Mouse (Mus musculus) kidney, adult 2 months (tissue): ENCODE results near the gene Stip1. TPM values are rescaled to one million over a fixed set of nuclear protein-coding genes. Genes with fewer than 3 reads are reported as not detected.

ENCODE experiments used
- DNase-seq: peaks from one replicate; pipeline ENCODE4 v3.0.0; 2021
- H3K27ac ChIP-seq: fragments of 200-500 bp; 2 replicates; pipeline ENCODE4 v1.5.1; 2012; ENCODE audit warnings: low read depth, low read length, control low read depth, inconsistent platforms; ENCODE audit not compliant: insufficient read depth
- H3K27me3 ChIP-seq: fragments of 200-500 bp; replicated peaks from 2 replicates; pipeline ENCODE4 v1.6.1; 2012; ENCODE audit warnings: mild to moderate bottlenecking, moderate library complexity, low read length, inconsistent platforms; ENCODE audit not compliant: control insufficient read depth, insufficient read depth
- H3K36me3 ChIP-seq: fragments of 200-500 bp; 2 replicates; pipeline ENCODE4 v1.6.1; 2012; ENCODE audit warnings: mild to moderate bottlenecking, moderate library complexity, low read length, inconsistent platforms; ENCODE audit not compliant: control insufficient read depth, insufficient read depth
- H3K4me1 ChIP-seq: fragments of 200-500 bp; 2 replicates; pipeline ENCODE4 v1.6.1; 2011; ENCODE audit warnings: low read length; ENCODE audit not compliant: control insufficient read depth, insufficient read depth
- H3K4me3 ChIP-seq: fragments of 200-500 bp; 2 replicates; pipeline ENCODE4 v1.5.1; 2011; ENCODE audit warnings: mild to moderate bottlenecking, low read depth, low read length, control low read depth; ENCODE audit not compliant: insufficient read depth
- CTCF ChIP-seq: fragments of 200-500 bp; conservative IDR thresholded peaks from 2 replicates; pipeline ENCODE4 v1.5.1; 2011; ENCODE audit warnings: low read depth, mild to moderate bottlenecking, control low read depth, low read length, moderate library complexity, mixed read lengths; ENCODE audit not compliant: insufficient read depth, insufficient read length
- POLR2A ChIP-seq: fragments of 200-500 bp; IDR thresholded peaks from one replicate; pipeline ENCODE4 v1.6.1; 2011; ENCODE audit warnings: low read depth, low read length, control low read depth
- WGBS: fragments of 180-500 bp; shearing (Covaris S2); methylation state at CpG from one replicate; pipeline ENCODE4 v1.1.7; 2018; 5-methylcytosine and 5-hydroxymethylcytosine counted together
- polyA plus RNA-seq: library from polyadenylated mRNA; depleted of rRNA; stranded (reverse); fragments of >200 nt; gene quantifications from 2 replicates; pipeline ENCODE4 v1.2.3, GENCODE M21; 2012

The Stip1 gene
- polyA plus RNA-seq, 1 experiment, result 51.4 TPM

- Histone ChIP-seq H3K36me3 (no peaks in the 10 kb centered on the region), H3K4me3 (no peak overlapping the region), H3K27ac (no peak overlapping the region), H3K27me3 (no peaks in the 10 kb centered on the region), H3K4me1 (peaks cover 3% of the 10 kb centered on the region; the same call in 1 of the 2 replicates)
- DNase-seq, result no peak
- WGBS, result 60% methylated on average over 11 of the region's 11 CpGs
- TF ChIP-seq POLR2A (no peak), CTCF (no peak)
Measured at GRCm38 (mm10) chr19:7068661-7069531, 29.1 kb upstream of the Stip1 start.

GRCm38 (mm10) chr19:7068136-7068535 lies 28.4 kb upstream of the Stip1 start:
- WGBS, result 4% methylated on average over 14 of the region's 14 CpGs
- Histone ChIP-seq H3K4me1 (peaks cover 3% of the 10 kb centered on the region; the same call in 1 of the 2 replicates), H3K4me3 (no peak overlapping the region), H3K27ac (no peak overlapping the region), H3K36me3 (no peaks in the 10 kb centered on the region), H3K27me3 (no peaks in the 10 kb centered on the region)
- peak; percentile 78 for TF ChIP-seq CTCF
- TF ChIP-seq POLR2A, result no peak
- DNase-seq, result peak; percentile 75

GRCm38 (mm10) chr19:7067344-7068050 lies 27.7 kb upstream of the Stip1 start:
- DNase-seq, result no peak
- peaks cover 3% of the 10 kb centered on the region; the same call in 1 of the 2 replicates for H3K4me1 ChIP-seq
- no peak overlapping the region for H3K27ac ChIP-seq
- TF ChIP-seq POLR2A, result no peak
- no peak for TF ChIP-seq CTCF
- H3K27me3 ChIP-seq, result no peaks in the 10 kb centered on the region
- no peak overlapping the region for H3K4me3 ChIP-seq
- WGBS, result 62% methylated on average over 20 of the region's 20 CpGs
- H3K36me3 ChIP-seq, result no peaks in the 10 kb centered on the region

- H3K4me3 ChIP-seq, result no peak overlapping the region
- WGBS, result 41% methylated on average over 8 of the region's 8 CpGs
- no peak overlapping the region for H3K27ac ChIP-seq
- H3K27me3 ChIP-seq, result no peaks in the 10 kb centered on the region
- H3K4me1 ChIP-seq, result peaks cover 3% of the 10 kb centered on the region; the same call in 1 of the 2 replicates
- TF ChIP-seq POLR2A, result no peak
- TF ChIP-seq CTCF, result no peak
- no peak for DNase-seq
- H3K36me3 ChIP-seq, result no peaks in the 10 kb centered on the region
Measured at GRCm38 (mm10) chr19:7066828-7067342, 27.1 kb upstream of the Stip1 start.

- Histone ChIP-seq H3K27ac (no peak overlapping the region), H3K27me3 (no peaks in the 10 kb centered on the region), H3K4me1 (peaks cover 3% of the 10 kb centered on the region; the same call in 1 of the 2 replicates), H3K36me3 (no peaks in the 10 kb centered on the region), H3K4me3 (no peak overlapping the region)
- DNase-seq, result peak; percentile 80
- no peak for TF ChIP-seq POLR2A
- TF ChIP-seq CTCF, result no peak
- 33% methylated on average over 15 of the region's 15 CpGs for WGBS
Measured at GRCm38 (mm10) chr19:7066034-7066827, 26.5 kb upstream of the Stip1 start.

GRCm38 (mm10) chr19:7064571-7064970 lies 24.8 kb upstream of the Stip1 start:
- Histone ChIP-seq H3K27ac (no peak overlapping the region), H3K27me3 (no peaks in the 10 kb centered on the region), H3K4me3 (no peak overlapping the region), H3K36me3 (no peaks in the 10 kb centered on the region), H3K4me1 (peaks cover 3% of the 10 kb centered on the region; the same call in 1 of the 2 replicates)
- 3% methylated on average over 3 of the region's 3 CpGs for WGBS
- peak; percentile 85 for DNase-seq
- TF ChIP-seq POLR2A, result no peak
- TF ChIP-seq CTCF, result peak; percentile 99; the same call in 1 of the 2 replicates

GRCm38 (mm10) chr19:7062916-7063315 lies 23.1 kb upstream of the Stip1 start:
- 79% methylated on average over 8 of the region's 8 CpGs for WGBS
- Histone ChIP-seq H3K4me1 (peaks cover 7% of the 10 kb centered on the region; the same call in 1 of the 2 replicates), H3K27me3 (no peaks in the 10 kb centered on the region), H3K27ac (no peak overlapping the region), H3K36me3 (no peaks in the 10 kb centered on the region), H3K4me3 (no peak overlapping the region)
- DNase-seq, result no peak
- TF ChIP-seq POLR2A (no peak), CTCF (no peak)
